Mouse (Mus musculus): ENCODE measurements around the gene Pitpnm2.
A peak's percentile ranks its signal among the peaks of the same experiment; 100 is the strongest.

Pitpnm2 gene

GRCm38 (mm10) chr5:124247296-124247695 lies 2.3 kb downstream of the Pitpnm2 start:
- no peak for DNase-seq

- DNase-seq = no peak
Observed at GRCm38 (mm10) chr5:124244885-124245284, 4.7 kb downstream of the Pitpnm2 start.

- no peak for DNase-seq
Observed at GRCm38 (mm10) chr5:124244449-124244848, 5.1 kb downstream of the Pitpnm2 start.

- no peak for DNase-seq
Observed at GRCm38 (mm10) chr5:124243236-124243901, 6.2 kb downstream of the Pitpnm2 start.

GRCm38 (mm10) chr5:124241686-124242444 lies 7.7 kb downstream of the Pitpnm2 start:
- DNase-seq = no peak

GRCm38 (mm10) chr5:124240841-124241685 lies 8.5 kb downstream of the Pitpnm2 start:
- DNase-seq = peak in 1 of 2 experiments; percentile 11

GRCm38 (mm10) chr5:124236180-124236579 lies 13.4 kb downstream of the Pitpnm2 start:
- DNase-seq = no peak

GRCm38 (mm10) chr5:124234778-124235177 lies 14.8 kb downstream of the Pitpnm2 start:
- no peak for DNase-seq

GRCm38 (mm10) chr5:124233874-124234661 lies 15.5 kb downstream of the Pitpnm2 start:
- no peak for DNase-seq

- peak; percentile 23 to 30 for DNase-seq
Observed at GRCm38 (mm10) chr5:124233144-124233465, 16.5 kb downstream of the Pitpnm2 start.

- no peak for DNase-seq
Observed at GRCm38 (mm10) chr5:124232360-124233143, 17.0 kb downstream of the Pitpnm2 start.

GRCm38 (mm10) chr5:124230461-124230860 lies 19.1 kb downstream of the Pitpnm2 start:
- DNase-seq = no peak

- DNase-seq = peak in 1 of 2 experiments; percentile 17
Observed at GRCm38 (mm10) chr5:124227193-124227592, 22.4 kb downstream of the Pitpnm2 start.

- DNase-seq = no peak
Observed at GRCm38 (mm10) chr5:124226494-124226893, 23.1 kb downstream of the Pitpnm2 start.

GRCm38 (mm10) chr5:124225891-124226290 lies 23.7 kb downstream of the Pitpnm2 start:
- DNase-seq = peak; percentile 40 to 44

GRCm38 (mm10) chr5:124224321-124225092 lies 25.1 kb downstream of the Pitpnm2 start:
- DNase-seq = no peak

GRCm38 (mm10) chr5:124223574-124223973 lies 26.0 kb downstream of the Pitpnm2 start:
- no peak for DNase-seq

- no peak for DNase-seq
Observed at GRCm38 (mm10) chr5:124222696-124223095, 26.9 kb downstream of the Pitpnm2 start.

- no peak for DNase-seq
Observed at GRCm38 (mm10) chr5:124221736-124222040, 27.9 kb downstream of the Pitpnm2 start.

GRCm38 (mm10) chr5:124221037-124221735 lies 28.4 kb downstream of the Pitpnm2 start:
- DNase-seq = no peak

- no peak for DNase-seq
Observed at GRCm38 (mm10) chr5:124220551-124220950, 29.0 kb downstream of the Pitpnm2 start.

All from B cell, adult 2 months (primary cell).